Mouse (Mus musculus): ENCODE measurements at regions not wholly inside any gene's neighbourhood (a gene's known extent, or its start where the extent isn't known, plus 50 kb on each side); places are given as distances from the start of the nearest gene placed in this dataset.

GRCm38 (mm10) chr11:44216346-44216745, 183.5 kb upstream of the Il12b start:
- DNase-seq (ENCODE audit: low read depth, low spot score) = peak; percentile 87

GRCm38 (mm10) chr11:44219971-44220370, 179.9 kb upstream of the Il12b start:
- DNase-seq (ENCODE audit: low read depth, low spot score) = no peak

- DNase-seq (ENCODE audit: low read depth, low spot score) = no peak
Measured at GRCm38 (mm10) chr11:44229996-44230395, 169.9 kb upstream of the Il12b start.

- DNase-seq (ENCODE audit: low read depth, low spot score) = no peak
Measured at GRCm38 (mm10) chr11:44235456-44235855, 164.4 kb upstream of the Il12b start.

GRCm38 (mm10) chr11:44238051-44238450, 161.8 kb upstream of the Il12b start:
- no peak for DNase-seq (ENCODE audit: low read depth, low spot score)

- DNase-seq (ENCODE audit: low read depth, low spot score) = no peak
Measured at GRCm38 (mm10) chr11:44238598-44238997, 161.3 kb upstream of the Il12b start.

GRCm38 (mm10) chr11:44243184-44243583, 156.7 kb upstream of the Il12b start:
- no peak for DNase-seq (ENCODE audit: low read depth, low spot score)

- DNase-seq (ENCODE audit: low read depth, low spot score) = no peak
Measured at GRCm38 (mm10) chr11:44251821-44252220, 148.0 kb upstream of the Il12b start.

- no peak for DNase-seq (ENCODE audit: low read depth, low spot score)
Measured at GRCm38 (mm10) chr11:44260376-44261111, 139.3 kb upstream of the Il12b start.

- no peak for DNase-seq (ENCODE audit: low read depth, low spot score)
Measured at GRCm38 (mm10) chr11:44261657-44262056, 138.2 kb upstream of the Il12b start.

GRCm38 (mm10) chr11:44262571-44262970, 137.3 kb upstream of the Il12b start:
- DNase-seq (ENCODE audit: low read depth, low spot score) = no peak

- DNase-seq (ENCODE audit: low read depth, low spot score) = no peak
Measured at GRCm38 (mm10) chr11:44272268-44272667, 127.6 kb upstream of the Il12b start.

- DNase-seq (ENCODE audit: low read depth, low spot score) = peak; percentile 50
Measured at GRCm38 (mm10) chr11:44278521-44279208, 121.2 kb upstream of the Il12b start.

GRCm38 (mm10) chr11:44285961-44286360, 113.9 kb upstream of the Il12b start:
- DNase-seq (ENCODE audit: low read depth, low spot score) = peak; percentile 6

- DNase-seq (ENCODE audit: low read depth, low spot score) = no peak
Measured at GRCm38 (mm10) chr11:44288825-44289224, 111.0 kb upstream of the Il12b start.

GRCm38 (mm10) chr11:44303786-44304185, 96.1 kb upstream of the Il12b start:
- peak; percentile 77 for DNase-seq (ENCODE audit: low read depth, low spot score)

- DNase-seq (ENCODE audit: low read depth, low spot score) = no peak
Measured at GRCm38 (mm10) chr11:44316061-44316460, 83.8 kb upstream of the Il12b start.

- no peak for DNase-seq (ENCODE audit: low read depth, low spot score)
Measured at GRCm38 (mm10) chr11:44319136-44319535, 80.7 kb upstream of the Il12b start.

GRCm38 (mm10) chr11:44323314-44323713, 76.5 kb upstream of the Il12b start:
- DNase-seq (ENCODE audit: low read depth, low spot score) = peak; percentile 99

- DNase-seq (ENCODE audit: low read depth, low spot score) = no peak
Measured at GRCm38 (mm10) chr11:44325066-44325465, 74.8 kb upstream of the Il12b start.

- peak; percentile 50 for DNase-seq (ENCODE audit: low read depth, low spot score)
Measured at GRCm38 (mm10) chr11:44325525-44325924, 74.3 kb upstream of the Il12b start.

GRCm38 (mm10) chr11:44329503-44329902, 70.4 kb upstream of the Il12b start:
- DNase-seq (ENCODE audit: low read depth, low spot score) = peak; percentile 63

GRCm38 (mm10) chr11:44330438-44330837, 69.4 kb upstream of the Il12b start:
- no peak for DNase-seq (ENCODE audit: low read depth, low spot score)

All from 3T3-L1 (cell line).